Mouse (Mus musculus) liver, postnatal 0 days (tissue): Measurements from ENCODE around the gene Hdgfl3.

Source experiments
- CTCF ChIP-seq: sonication (generic); IDR thresholded peaks from 2 replicates; pipeline ENCODE4 v1.5.1; 2016; ENCODE audit warnings: antibody characterized with exemption, low read depth
- EP300 ChIP-seq: IDR thresholded peaks from 2 replicates; pipeline ENCODE4 v1.6.1; 2016; ENCODE audit warnings: antibody characterized with exemption, low read depth, mild to moderate bottlenecking

DNA sequence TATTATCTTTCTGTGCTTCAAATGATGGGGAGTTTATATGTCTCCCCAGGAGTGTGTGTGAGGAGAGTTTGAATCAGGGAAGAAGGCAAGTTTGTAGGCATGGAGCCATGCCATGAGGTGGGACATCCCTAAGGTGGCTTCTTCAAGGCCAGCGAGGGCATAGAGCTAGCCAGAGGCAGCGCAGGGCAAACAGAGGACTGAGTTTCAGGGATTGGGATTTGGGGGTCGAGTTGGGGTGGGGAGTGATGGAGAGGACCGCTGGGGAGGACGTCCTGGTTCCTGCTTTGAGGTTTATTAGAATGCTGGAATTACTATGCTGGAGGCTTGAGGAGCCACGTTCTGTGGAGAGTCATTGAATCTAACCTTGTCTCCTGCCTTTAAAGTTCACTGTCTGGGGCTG, 68.3 kb downstream of the Hdgfl3 start:
- no peak for TF ChIP-seq CTCF
- TF ChIP-seq EP300: no peak
